Mouse (Mus musculus) heart, postnatal 0 days (tissue): ENCODE measurements around the gene Smarcc1. TPM values are rescaled to one million over a fixed set of nuclear protein-coding genes. Genes with fewer than 3 reads are reported as not detected.

Experiments
- ATAC-seq: fragments of 200-750 bp; cut with Nextera tagmentation; 2 replicates; pipeline ENCODE4 v1.8.0; 2017; ENCODE audit warnings: low read depth, moderate number of reproducible peaks, moderate library complexity; ENCODE audit not compliant: insufficient read depth
- DNase-seq: peaks from one replicate; pipeline ENCODE4 v3.0.0-alpha.2; 2016; ENCODE audit warnings: low spot score
- H3K27ac ChIP-seq: fragments of 300-500 bp; sonication (generic); 2 replicates; pipeline ENCODE4 v1.5.1; 2014; ENCODE audit warnings: low read depth, mild to moderate bottlenecking
- H3K27me3 ChIP-seq: fragments of 300-500 bp; sonication (generic); 2 replicates; pipeline ENCODE4 v1.6.1; 2014; ENCODE audit warnings: low read length, mixed read lengths; ENCODE audit not compliant: control insufficient read depth, insufficient read depth
- H3K36me3 ChIP-seq: fragments of 300-500 bp; sonication (generic); replicated peaks from 2 replicates; pipeline ENCODE4 v1.6.1; 2014; ENCODE audit warnings: low read length, mixed read lengths; ENCODE audit not compliant: control insufficient read depth, insufficient read depth
- H3K4me1 ChIP-seq: fragments of 300-500 bp; sonication (generic); 2 replicates; pipeline ENCODE4 v1.6.1; 2014; ENCODE audit warnings: antibody characterized with exemption; ENCODE audit not compliant: control insufficient read depth, insufficient read depth
- H3K4me2 ChIP-seq: fragments of 300-500 bp; sonication (generic); 2 replicates; pipeline ENCODE4 v1.6.1; 2014; ENCODE audit warnings: low read depth, mild to moderate bottlenecking, low read length, moderate library complexity
- H3K4me3 ChIP-seq: fragments of 300-500 bp; sonication (generic); 2 replicates; pipeline ENCODE4 v1.5.1; 2014; ENCODE audit warnings: low read depth, low read length
- H3K9ac ChIP-seq: fragments of 300-500 bp; sonication (generic); replicated peaks from 2 replicates; pipeline ENCODE4 v1.6.1; 2014; ENCODE audit warnings: low read depth, low read length, mixed read lengths
- H3K9me3 ChIP-seq: fragments of 300-500 bp; sonication (generic); replicated peaks from 2 replicates; pipeline ENCODE4 v1.6.1; 2016; ENCODE audit warnings: low read length; ENCODE audit not compliant: control insufficient read depth
- CTCF ChIP-seq: IDR thresholded peaks from 2 replicates; pipeline ENCODE4 v1.5.1; 2016; ENCODE audit warnings: antibody characterized with exemption, control low read depth, low read depth
- EP300 ChIP-seq: IDR thresholded peaks from 2 replicates; pipeline ENCODE4 v1.6.1; 2016; ENCODE audit warnings: antibody characterized with exemption, low read depth
- WGBS: fragments of 180-500 bp; shearing (Covaris S2); extraction: QIAGEN DNeasy Blood & Tissue Kit; methylation state at CpG from one replicate; pipeline ENCODE4 v1.1.7; 2014; 5-methylcytosine and 5-hydroxymethylcytosine counted together
- polyA plus RNA-seq: library from polyadenylated mRNA; unstranded; fragments of >200 nt; fragmentation: Nextera tagmentation; extraction: Ambion mirVana; gene quantifications from 2 replicates; pipeline ENCODE4 v1.2.1, GENCODE M21; 2015
- total RNA-seq: library from RNA; depleted of rRNA; stranded (reverse); fragments of >200 nt; gene quantifications from 2 replicates; pipeline ENCODE4 v1.2.3, GENCODE M21; 2014; ENCODE audit warnings: low replicate concordance

The Smarcc1 gene
- total and polyA plus RNA-seq, 2 experiments from 2014 or later: 28.3 to 32.3 TPM

- no peak overlapping the region for H3K4me3 ChIP-seq
- H3K27me3 ChIP-seq: no peaks in the 10 kb centered on the region
- DNase-seq (peak; percentile 43), ATAC-seq (peak; percentile 45; the same call in 1 of the 2 replicates)
- H3K9ac ChIP-seq: no peak overlapping the region
- H3K27ac ChIP-seq: peak overlapping the region; percentile 65
- H3K4me2 ChIP-seq: no peak overlapping the region
- peaks cover 18% of the 10 kb centered on the region for H3K4me1 ChIP-seq
- TF ChIP-seq CTCF (no peak), EP300 (no peak)
- 72% methylated on average over 3 of the region's 3 CpGs for WGBS
- peaks cover 75% of the 10 kb centered on the region for H3K36me3 ChIP-seq
- no peaks in the 10 kb centered on the region for H3K9me3 ChIP-seq
These were observed 36.4 kb upstream of the Smarcc1 start for GRCm38 (mm10) chr9:110081066-110081465.

- Histone ChIP-seq H3K4me2 (no peak overlapping the region), H3K9me3 (no peaks in the 10 kb centered on the region), H3K9ac (no peak overlapping the region), H3K4me1 (peaks cover 18% of the 10 kb centered on the region), H3K4me3 (no peak overlapping the region), H3K27ac (peak overlapping the region; percentile 62), H3K36me3 (peaks cover 73% of the 10 kb centered on the region), H3K27me3 (no peaks in the 10 kb centered on the region)
- peak; percentile 72 for DNase-seq
- whole genome bisulfite sequencing: 56% methylated on average over 25 of the region's 25 CpGs
- TF ChIP-seq CTCF: no peak
- no peak for TF ChIP-seq EP300
- peak; percentile 72 for ATAC-seq
These were observed 33.1 kb upstream of the Smarcc1 start for GRCm38 (mm10) chr9:110084201-110084964.

- H3K27me3 ChIP-seq: no peaks in the 10 kb centered on the region
- no peak for TF ChIP-seq CTCF
- TF ChIP-seq EP300: no peak
- H3K9me3 ChIP-seq: no peaks in the 10 kb centered on the region
- 86% methylated on average over 8 of the region's 8 CpGs for WGBS
- DNase-seq (no peak), ATAC-seq (no peak)
- no peak overlapping the region for H3K4me3 ChIP-seq
- H3K4me1 ChIP-seq: peaks cover 18% of the 10 kb centered on the region
- H3K4me2 ChIP-seq: no peak overlapping the region
- H3K36me3 ChIP-seq: peaks cover 73% of the 10 kb centered on the region
- no peak overlapping the region for H3K9ac ChIP-seq
- H3K27ac ChIP-seq: no peak overlapping the region
These were observed 31.8 kb upstream of the Smarcc1 start for GRCm38 (mm10) chr9:110085693-110086092.

- TF ChIP-seq CTCF (no peak), EP300 (no peak)
- Histone ChIP-seq H3K36me3 (peaks cover 85% of the 10 kb centered on the region), H3K4me2 (no peak overlapping the region), H3K27ac (no peak overlapping the region), H3K4me3 (no peak overlapping the region), H3K27me3 (no peaks in the 10 kb centered on the region), H3K4me1 (no peaks in the 10 kb centered on the region), H3K9me3 (no peaks in the 10 kb centered on the region), H3K9ac (no peak overlapping the region)
- DNase-seq (no peak), ATAC-seq (no peak)
- WGBS: 86% methylated on average over 4 of the region's 4 CpGs
These were observed 24.2 kb upstream of the Smarcc1 start for GRCm38 (mm10) chr9:110093303-110093702.

- no peaks in the 10 kb centered on the region for H3K4me1 ChIP-seq
- H3K9me3 ChIP-seq: no peaks in the 10 kb centered on the region
- no peak overlapping the region for H3K4me2 ChIP-seq
- H3K27ac ChIP-seq: no peak overlapping the region
- TF ChIP-seq CTCF (peak; percentile 0; the same call in 1 of the 2 replicates), EP300 (no peak)
- no peak for ATAC-seq
- H3K36me3 ChIP-seq: peaks cover 88% of the 10 kb centered on the region
- H3K9ac ChIP-seq: no peak overlapping the region
- no peak for DNase-seq
- 92% methylated on average over 4 of the region's 4 CpGs for WGBS
- H3K4me3 ChIP-seq: no peak overlapping the region
- H3K27me3 ChIP-seq: no peaks in the 10 kb centered on the region
These were observed 22.7 kb upstream of the Smarcc1 start for GRCm38 (mm10) chr9:110094761-110095160.

- H3K4me3 ChIP-seq: no peak overlapping the region
- no peak for DNase-seq
- TF ChIP-seq CTCF: no peak
- no peak for TF ChIP-seq EP300
- no peak overlapping the region for H3K9ac ChIP-seq
- H3K27ac ChIP-seq: no peak overlapping the region
- peaks cover 58% of the 10 kb centered on the region for H3K36me3 ChIP-seq
- H3K4me1 ChIP-seq: 0 out of 2 replicates have a peak, but pooled peaks cover 3% of the 10 kb centered on the region
- no peaks in the 10 kb centered on the region for H3K27me3 ChIP-seq
- no peak for ATAC-seq
- no peak overlapping the region for H3K4me2 ChIP-seq
- 90% methylated on average over 3 of the region's 3 CpGs for WGBS
- H3K9me3 ChIP-seq: no peaks in the 10 kb centered on the region
These were observed 19.7 kb upstream of the Smarcc1 start for GRCm38 (mm10) chr9:110097791-110098190.
